Mouse (Mus musculus): ENCODE results near the gene Rnf31. TPM values are rescaled to one million over a fixed set of nuclear protein-coding genes. Genes with fewer than 3 reads are reported as not detected.

Gene Rnf31
- total and polyA plus RNA-seq, 3 experiments = 19.7 to 30.9 (median 27.5) TPM

DNA sequence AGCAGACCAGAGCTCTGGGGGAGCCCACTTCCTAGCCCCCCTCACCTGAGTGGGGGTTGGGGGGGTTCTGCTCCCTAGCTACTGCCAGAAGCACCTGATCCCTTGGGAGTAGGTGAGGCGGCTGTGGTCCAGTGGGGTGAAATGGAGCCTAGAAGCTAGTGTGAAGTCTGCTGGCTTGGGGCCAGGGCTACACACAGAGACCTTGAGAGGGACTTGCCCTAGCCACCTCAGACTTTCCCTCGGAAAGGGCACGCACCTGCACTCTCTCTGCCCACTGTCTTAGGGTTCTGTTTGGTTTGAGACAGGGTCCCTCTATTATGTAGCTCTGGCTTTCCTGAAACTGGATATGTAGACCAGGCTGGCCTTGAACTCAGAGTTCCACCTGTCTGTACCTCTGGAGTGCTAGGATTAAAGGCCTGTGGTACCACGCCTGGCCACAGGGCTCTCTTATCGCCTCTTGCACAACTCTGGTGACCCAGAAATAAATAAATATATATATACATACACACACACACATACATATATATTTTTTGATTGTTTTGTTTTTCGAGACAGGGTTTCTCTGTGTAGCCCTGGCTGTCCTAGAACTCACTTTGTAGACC, 12.7 kb upstream of the Rnf31 start:
- peak in 1 of 2 experiments; percentile 73 for DNase-seq
- Histone ChIP-seq H3K4me1 (ENCODE audit: control insufficient read depth, insufficient read depth, low read length) (peaks cover 3% of the 10 kb centered on the region; the same call in 1 of the 2 replicates), H3K79me2 (replicated peaks; ENCODE audit: control insufficient read depth, insufficient read depth, low read length) (0 out of 2 replicates have a peak, but pooled peaks cover 4% of the 10 kb centered on the region), H3K36me3 (ENCODE audit: control insufficient read depth, insufficient read depth, low read length) (no peaks in the 10 kb centered on the region), H3K27ac (peak overlapping the region; percentile 94), H3K27me3 (ENCODE audit: control insufficient read depth, insufficient read depth, low read length) (no peaks in the 10 kb centered on the region), H3K9ac (ENCODE audit: low read depth, low read length) (peak overlapping the region; percentile 95), H3K4me3 (peak overlapping the region; percentile 98)
- intact Hi-C loops (cut with DNase I) = loop anchor here (1.0 kb wide), 1 partner anchor 18 kb away; the partner anchor contains the start of genes A730061H03Rik and Dcaf11
- WGBS = 23% methylated on average over 6 of the region's 6 CpGs
- TF ChIP-seq POLR2A (IDR thresholded peaks at IDR 0.05; ENCODE audit: insufficient read depth, low read depth, low read length) (no peak), CTCF (IDR thresholded peaks at IDR 0.05) (no peak), EP300 (IDR thresholded peaks at IDR 0.05; ENCODE audit: insufficient read depth, low read depth, low read length) (no peak)

DNA sequence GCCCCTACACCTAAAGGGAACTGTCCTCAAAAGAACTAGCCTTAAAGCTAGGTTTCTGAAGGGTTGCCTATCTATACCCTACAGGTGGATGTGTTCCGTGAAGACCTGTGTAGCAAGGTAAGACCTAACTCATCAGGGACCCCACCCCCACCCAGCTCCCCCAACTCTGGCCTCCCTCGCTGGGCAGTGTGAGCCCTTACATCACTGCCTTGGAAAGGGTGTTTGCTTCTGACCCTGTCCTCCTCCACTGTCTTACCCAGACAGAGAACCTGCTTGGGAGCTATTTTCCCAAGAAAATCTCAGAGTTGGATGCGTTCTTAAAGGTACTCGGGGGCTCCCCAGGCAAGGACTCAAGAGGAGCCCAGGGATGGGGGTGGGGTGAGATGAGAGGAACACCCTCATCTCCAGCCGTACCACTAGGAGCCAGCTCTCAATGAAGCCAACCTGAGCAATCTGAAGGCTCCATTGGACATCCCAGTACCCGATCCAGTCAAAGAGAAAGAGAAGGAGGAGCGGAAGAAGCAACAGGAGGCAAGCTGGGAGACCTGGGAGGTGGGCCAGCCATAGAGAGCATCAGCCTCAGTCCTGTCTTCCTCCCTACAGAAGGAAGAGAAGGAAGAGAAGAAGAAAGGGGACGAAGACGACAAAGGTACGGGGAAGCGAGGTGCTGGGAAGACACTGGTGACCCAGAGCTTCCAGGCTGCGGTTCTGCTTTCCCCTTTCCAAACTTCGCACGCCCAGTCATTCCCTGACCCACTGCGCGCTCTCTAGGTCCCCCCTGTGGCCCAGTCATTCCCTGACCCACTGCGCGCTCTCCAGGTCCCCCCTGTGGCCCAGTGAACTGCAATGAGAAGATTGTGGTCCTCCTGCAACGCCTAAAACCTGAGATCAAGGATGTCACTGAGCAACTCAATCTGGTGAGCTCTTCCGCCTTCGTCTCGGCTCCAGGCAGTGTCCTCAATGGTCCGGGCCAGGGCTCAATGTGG, 11.7 kb upstream of the Rnf31 start:
- no peak for DNase-seq
- TF ChIP-seq POLR2A (IDR thresholded peaks at IDR 0.05; ENCODE audit: insufficient read depth, low read depth, low read length) (peak; percentile 33; the same call in 1 of the 2 replicates), CTCF (IDR thresholded peaks at IDR 0.05) (no peak)
- Histone ChIP-seq H3K79me2 (replicated peaks; ENCODE audit: control insufficient read depth, insufficient read depth, low read length) (0 out of 2 replicates have a peak, but pooled peaks cover 4% of the 10 kb centered on the region), H3K4me1 (ENCODE audit: control insufficient read depth, insufficient read depth, low read length) (peaks cover 3% of the 10 kb centered on the region; the same call in 1 of the 2 replicates), H3K4me3 (no peak overlapping the region), H3K27me3 (ENCODE audit: control insufficient read depth, insufficient read depth, low read length) (no peaks in the 10 kb centered on the region), H3K9ac (ENCODE audit: low read depth, low read length) (no peak overlapping the region), H3K27ac (no peak overlapping the region), H3K36me3 (ENCODE audit: control insufficient read depth, insufficient read depth, low read length) (no peaks in the 10 kb centered on the region)
- WGBS = 85% methylated on average over 23 of the region's 23 CpGs
- intact Hi-C loops (cut with DNase I) = no loop called here

DNA sequence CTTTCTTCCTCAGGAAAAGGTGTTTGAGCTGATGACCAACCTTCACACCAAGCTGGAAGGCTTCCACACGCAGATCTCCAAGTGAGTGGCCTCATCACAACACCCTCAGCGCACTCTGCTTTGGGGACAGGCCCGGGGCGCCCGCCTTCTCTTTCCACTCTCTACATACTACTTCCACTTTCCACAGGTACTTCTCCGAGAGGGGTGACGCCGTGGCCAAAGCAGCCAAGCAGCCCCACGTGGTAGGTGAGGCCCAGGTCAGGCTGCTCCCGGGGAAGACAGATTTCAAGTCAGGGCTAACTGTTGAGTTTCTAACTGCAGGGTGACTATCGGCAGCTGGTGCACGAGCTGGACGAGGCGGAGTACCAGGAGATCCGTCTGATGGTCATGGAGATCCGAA, 10.8 kb upstream of the Rnf31 start:
- TF ChIP-seq EP300 (IDR thresholded peaks at IDR 0.05; ENCODE audit: insufficient read depth, low read depth, low read length) (no peak), CTCF (IDR thresholded peaks at IDR 0.05) (no peak), POLR2A (IDR thresholded peaks at IDR 0.05; ENCODE audit: insufficient read depth, low read depth, low read length) (no peak)

GRCm38 (mm10) chr14:55581981-55582681, 9.4 kb upstream of the Rnf31 start:
- no peak overlapping the region for H3K9ac ChIP-seq (ENCODE audit: low read depth, low read length)
- H3K27ac ChIP-seq = no peak overlapping the region
- H3K79me2 ChIP-seq (replicated peaks; ENCODE audit: control insufficient read depth, insufficient read depth, low read length) = 0 out of 2 replicates have a peak, but pooled peaks cover 4% of the 10 kb centered on the region
- no peak overlapping the region for H3K4me3 ChIP-seq
- no peaks in the 10 kb centered on the region; the same call in 1 of the 2 replicates for H3K36me3 ChIP-seq (ENCODE audit: control insufficient read depth, insufficient read depth, low read length)
- peak; percentile 72 for TF ChIP-seq CTCF (IDR thresholded peaks at IDR 0.05)
- no peak for TF ChIP-seq EP300 (IDR thresholded peaks at IDR 0.05; ENCODE audit: insufficient read depth, low read depth, low read length)
- no peak for TF ChIP-seq POLR2A (IDR thresholded peaks at IDR 0.05; ENCODE audit: insufficient read depth, low read depth, low read length)
- peaks cover 6% of the 10 kb centered on the region for H3K4me1 ChIP-seq (ENCODE audit: control insufficient read depth, insufficient read depth, low read length)
- no peak for DNase-seq
- H3K27me3 ChIP-seq (ENCODE audit: control insufficient read depth, insufficient read depth, low read length) = no peaks in the 10 kb centered on the region
- 74% methylated on average over 9 of the region's 9 CpGs for WGBS
- intact Hi-C loops (cut with DNase I) = no loop called here

More for the DNA sequence above, 10.8 kb upstream of the Rnf31 start:
- no peak for DNase-seq
- no peak overlapping the region for H3K9ac ChIP-seq (ENCODE audit: low read depth, low read length)
- H3K4me1 ChIP-seq (ENCODE audit: control insufficient read depth, insufficient read depth, low read length) = peaks cover 6% of the 10 kb centered on the region
- H3K79me2 ChIP-seq (replicated peaks; ENCODE audit: control insufficient read depth, insufficient read depth, low read length) = 0 out of 2 replicates have a peak, but pooled peaks cover 4% of the 10 kb centered on the region
- no peaks in the 10 kb centered on the region for H3K27me3 ChIP-seq (ENCODE audit: control insufficient read depth, insufficient read depth, low read length)
- intact Hi-C loops (cut with DNase I) = no loop called here
- WGBS = 93% methylated on average over 16 of the region's 16 CpGs
- H3K36me3 ChIP-seq (ENCODE audit: control insufficient read depth, insufficient read depth, low read length) = no peaks in the 10 kb centered on the region; the same call in 1 of the 2 replicates
- no peak overlapping the region for H3K4me3 ChIP-seq
- H3K27ac ChIP-seq = no peak overlapping the region

DNA sequence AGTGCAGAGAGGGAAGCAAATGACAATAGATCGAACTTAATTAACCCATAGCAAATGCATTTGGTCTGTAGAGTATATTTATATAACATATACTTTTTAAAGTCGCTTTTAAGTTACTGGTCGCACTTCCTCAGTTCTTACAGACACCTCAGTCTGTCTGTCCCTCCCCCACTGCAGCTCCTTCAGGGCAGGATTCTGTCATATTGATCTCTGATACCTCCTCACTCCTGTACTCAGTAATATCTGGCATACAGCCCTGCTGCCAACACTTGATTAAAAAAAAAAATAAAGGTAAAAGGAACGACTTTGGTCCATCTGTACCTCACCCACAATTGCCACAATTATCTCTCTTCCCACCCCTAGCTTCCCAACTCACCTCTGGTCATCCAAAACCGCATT, 7.2 kb upstream of the Rnf31 start:
- Histone ChIP-seq H3K36me3 (ENCODE audit: control insufficient read depth, insufficient read depth, low read length) (no peaks in the 10 kb centered on the region; the same call in 1 of the 2 replicates), H3K4me3 (peak overlapping the region; percentile 76), H3K9ac (ENCODE audit: low read depth, low read length) (peak overlapping the region; percentile 91), H3K4me1 (ENCODE audit: control insufficient read depth, insufficient read depth, low read length) (peaks cover 3% of the 10 kb centered on the region), H3K27ac (peak overlapping the region; percentile 78), H3K79me2 (replicated peaks; ENCODE audit: control insufficient read depth, insufficient read depth, low read length) (no peaks in the 10 kb centered on the region), H3K27me3 (ENCODE audit: control insufficient read depth, insufficient read depth, low read length) (no peaks in the 10 kb centered on the region)
- no peak for TF ChIP-seq EP300 (IDR thresholded peaks at IDR 0.05; ENCODE audit: insufficient read depth, low read depth, low read length)
- no peak for TF ChIP-seq POLR2A (IDR thresholded peaks at IDR 0.05; ENCODE audit: insufficient read depth, low read depth, low read length)
- no peak for TF ChIP-seq CTCF (IDR thresholded peaks at IDR 0.05)
- WGBS = 56% methylated on average over 5 of the region's 5 CpGs
- DNase-seq = no peak
- intact Hi-C loops (cut with DNase I) = no loop called here
